Mouse (Mus musculus): ENCODE measurements around the gene Tax1bp3.

GRCm38 (mm10) chr11:73146975-73147365 lies 29.9 kb upstream of the Tax1bp3 start:
- TF ChIP-seq CTCF (IDR thresholded peaks at IDR 0.05; ENCODE audit: insufficient read depth, low read length) (no peak), POLR2A (IDR thresholded peaks at IDR 0.05; ENCODE audit: borderline replicate concordance, extremely low read depth, low read depth, low read length) (no peak)
